Comparison of ENCODE assay signal across 8 mouse cellular contexts in genomic region chr12:110992128-110992553, GRCm38 (mm10). TPM values are rescaled to one million over a fixed set of nuclear protein-coding genes. Genes with fewer than 3 reads are reported as not detected.
DNase-seq lines count a peak whose midpoint lies in the region; ATAC-seq and TF ChIP-seq lines count a peak whose summit lies in the region.

No protein-coding gene starts in this region.

- no peaks in the 10 kb centered on the region for H3K36me3 ChIP-seq in hindbrain, embryonic 11.5 days (ENCODE audit: control insufficient read depth, insufficient read depth, low read length)
- no peaks in the 10 kb centered on the region for H3K36me3 ChIP-seq in lung, postnatal 0 days (ENCODE audit: insufficient read depth, low read length)

- no peaks in the 10 kb centered on the region for H3K9me3 ChIP-seq in hindbrain, embryonic 11.5 days (ENCODE audit: control insufficient read depth, low read length)
- H3K9me3 ChIP-seq in lung, postnatal 0 days (ENCODE audit: low read length) = no peaks in the 10 kb centered on the region

- TF ChIP-seq CTCF in lung, postnatal 0 days (IDR thresholded peaks at IDR 0.05) = peak; percentile 91

- peak overlapping the region; percentile 49 for H3K27ac ChIP-seq in hindbrain, embryonic 11.5 days (ENCODE audit: low read depth, low read length)
- H3K27ac ChIP-seq in lung, postnatal 0 days (ENCODE audit: low read length) = peak overlapping the region; percentile 82

- peak; percentile 94 for ATAC-seq in hindbrain, embryonic 11.5 days (ENCODE audit: low FRiP score)
- ATAC-seq in lung, postnatal 0 days = peak; percentile 89

- WGBS in hindbrain, embryonic 11.5 days = under 1% methylated on average over 24 of the region's 24 CpGs
- 2% methylated on average over 24 of the region's 24 CpGs for WGBS in lung, postnatal 0 days

- no peaks in the 10 kb centered on the region for H3K4me1 ChIP-seq in hindbrain, embryonic 11.5 days (replicated peaks; ENCODE audit: control insufficient read depth, insufficient read depth, low read length)
- H3K4me1 ChIP-seq in lung, postnatal 0 days (ENCODE audit: insufficient read depth, low read depth, low read length) = peaks cover 5% of the 10 kb centered on the region

- peak overlapping the region; percentile 48 for H3K4me2 ChIP-seq in hindbrain, embryonic 11.5 days (replicated peaks; ENCODE audit: low read depth, low read length)
- peak overlapping the region; percentile 61 for H3K4me2 ChIP-seq in lung, postnatal 0 days (replicated peaks; ENCODE audit: low read depth, low read length)

- peak overlapping the region; percentile 71 for H3K9ac ChIP-seq in hindbrain, embryonic 11.5 days (ENCODE audit: low read depth, low read length)
- peak overlapping the region; percentile 46 for H3K9ac ChIP-seq in lung, postnatal 0 days (replicated peaks; ENCODE audit: low read depth)

- TF ChIP-seq EP300 in lung, postnatal 0 days (IDR thresholded peaks at IDR 0.05) = no peak

- peak; percentile 95 for DNase-seq in NIH3T3 (ENCODE audit: low read depth)
- DNase-seq in cerebellum, adult 9-11 months = peak; percentile 92
- peak; percentile 74 to 95 for DNase-seq in frontal cortex, adult 2 months (ENCODE audit: extremely low spot score in 1 of 2, low spot score in 1 of 2)
- peak; percentile 95 for DNase-seq in hindbrain, embryonic 11.5 days (ENCODE audit: low spot score)
- peak; percentile 93 to 96 for DNase-seq in layer of hippocampus, postnatal 10 days (ENCODE audit: low spot score in 2 of 2)
- peak; percentile 94 for DNase-seq in lung, postnatal 0 days (ENCODE audit: low spot score)
- DNase-seq in ovary, postnatal 10 days (ENCODE audit: low spot score) = peak; percentile 88
- peak; percentile 90 for DNase-seq in thymus, postnatal 0 days (ENCODE audit: low spot score)

- H3K27me3 ChIP-seq in hindbrain, embryonic 11.5 days (ENCODE audit: control insufficient read depth, insufficient read depth, low read length) = no peaks in the 10 kb centered on the region
- H3K27me3 ChIP-seq in lung, postnatal 0 days (replicated peaks; ENCODE audit: insufficient read depth, low read length) = no peaks in the 10 kb centered on the region

- peak overlapping the region; percentile 37 for H3K4me3 ChIP-seq in hindbrain, embryonic 11.5 days (ENCODE audit: low read depth, low read length)
- H3K4me3 ChIP-seq in lung, postnatal 0 days (ENCODE audit: low read depth, low read length) = peak overlapping the region; percentile 42

RNA-seq across cellular contexts. Expression of gene Ankrd9, which starts 13.3 kb away (rescaled TPM):
- polyA plus RNA-seq in frontal cortex, adult 2 months (2012; rRNA removed) = 25.5 and 30.5 TPM in 2 replicates
- polyA plus RNA-seq in hindbrain, embryonic 11.5 days (2014; fragmentation: Nextera tagmentation; extraction: Ambion mirVana) = 9.6 and 12.1 TPM in 2 replicates
- 1 to 10 TPM; 8.2 to 9.6 TPM for total RNA-seq in layer of hippocampus, postnatal 10 days (2021)
- polyA plus RNA-seq in lung, postnatal 0 days (2015; fragmentation: Nextera tagmentation; extraction: Ambion mirVana) = 9.1 and 12.4 TPM in 2 replicates
- polyA plus RNA-seq in thymus, postnatal 0 days (2015; fragmentation: Nextera tagmentation; extraction: Ambion mirVana) = 9.6 and 11.0 TPM in 2 replicates

RNA-seq across cellular contexts. Expression of gene Rcor1, which starts 47.0 kb away (rescaled TPM):
- 13.4 and 14.4 TPM in 2 replicates for polyA plus RNA-seq in frontal cortex, adult 2 months (2012; rRNA removed)
- 11.5 and 13.2 TPM in 2 replicates for polyA plus RNA-seq in hindbrain, embryonic 11.5 days (2014; fragmentation: Nextera tagmentation; extraction: Ambion mirVana)
- 10 to 100 TPM; 18.0 to 19.0 TPM for total RNA-seq in layer of hippocampus, postnatal 10 days (2021)
- 6.7 and 9.5 TPM in 2 replicates for polyA plus RNA-seq in lung, postnatal 0 days (2015; fragmentation: Nextera tagmentation; extraction: Ambion mirVana)
- 10.1 and 14.0 TPM in 2 replicates for polyA plus RNA-seq in thymus, postnatal 0 days (2015; fragmentation: Nextera tagmentation; extraction: Ambion mirVana)

Comparison
In these comparisons a context has a peak if more than half of its experiments do, and no peak if none do; other contexts are left out.
1. Peak in every context shown above with its lines: DNase-seq, ATAC-seq, H3K4me3 ChIP-seq and H3K27ac ChIP-seq.